Mouse (Mus musculus) heart, embryonic 16.5 days (tissue): ENCODE measurements at regions not wholly inside any gene's neighbourhood (a gene's known extent, or its start where the extent isn't known, plus 50 kb on each side); places are given as distances from the start of the nearest gene placed in this dataset.

ENCODE experiments used
- ATAC-seq: fragments of 200-750 bp; cut with Nextera tagmentation; replicated peaks from 2 replicates; pipeline ENCODE4 v1.8.0; 2017; ENCODE audit warnings: moderate number of reproducible peaks; ENCODE audit not compliant: insufficient read depth, low FRiP score; ENCODE audit errors: extremely low read depth
- H3K27ac ChIP-seq: fragments of 300-500 bp; sonication (generic); 2 replicates; pipeline ENCODE4 v1.5.1; 2014; ENCODE audit warnings: mild to moderate bottlenecking, low read length, control low read depth, moderate library complexity
- H3K27me3 ChIP-seq: fragments of 300-500 bp; sonication (generic); 2 replicates; pipeline ENCODE4 v1.6.1; 2014; ENCODE audit warnings: low read length, mixed read lengths; ENCODE audit not compliant: control insufficient read depth, insufficient read depth
- H3K36me3 ChIP-seq: fragments of 300-500 bp; sonication (generic); 2 replicates; pipeline ENCODE4 v1.6.1; 2014; ENCODE audit not compliant: control insufficient read depth, insufficient read depth
- H3K4me1 ChIP-seq: fragments of 300-500 bp; sonication (generic); 2 replicates; pipeline ENCODE4 v1.6.1; 2014; ENCODE audit warnings: low read length, mixed read lengths; ENCODE audit not compliant: control insufficient read depth, insufficient read depth
- H3K4me2 ChIP-seq: fragments of 300-500 bp; sonication (generic); 2 replicates; pipeline ENCODE4 v1.6.1; 2014; ENCODE audit warnings: low read depth, mild to moderate bottlenecking, control low read depth, low read length
- H3K4me3 ChIP-seq: fragments of 300-500 bp; sonication (generic); 2 replicates; pipeline ENCODE4 v1.5.1; 2014; ENCODE audit warnings: mild to moderate bottlenecking, control low read depth, low read length
- H3K9ac ChIP-seq: fragments of 300-500 bp; sonication (generic); 2 replicates; pipeline ENCODE4 v1.6.1; 2014; ENCODE audit warnings: low read length, control low read depth
- H3K9me3 ChIP-seq: fragments of 300-500 bp; sonication (generic); replicated peaks from 2 replicates; pipeline ENCODE4 v1.6.1; 2016; ENCODE audit warnings: low read length; ENCODE audit not compliant: control insufficient read depth
- WGBS: fragments of 180-500 bp; shearing (Covaris S2); extraction: QIAGEN DNeasy Blood & Tissue Kit; methylation state at CpG from one replicate; pipeline ENCODE4 v1.1.7; 2014; 5-methylcytosine and 5-hydroxymethylcytosine counted together

DNA sequence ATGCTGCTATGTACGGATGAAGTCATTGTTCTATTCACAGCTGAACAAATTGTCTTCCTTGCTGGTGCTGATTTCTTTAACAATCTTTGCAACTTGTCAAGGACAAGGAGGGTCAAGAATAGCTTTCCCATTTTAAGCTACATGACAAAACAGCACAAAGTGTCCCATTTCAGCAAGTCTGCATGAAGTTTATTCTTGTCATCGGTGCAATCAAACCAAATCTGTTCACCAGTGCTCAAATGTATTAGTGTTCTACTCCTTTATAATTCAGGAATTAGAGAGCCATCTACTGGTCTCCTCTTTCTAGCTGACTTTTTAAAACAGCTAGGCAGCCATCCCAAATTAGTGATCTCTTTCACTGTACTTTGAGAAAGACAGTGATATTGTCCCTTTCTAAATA lies 1040.8 kb downstream of the Galc start:
- no peaks in the 10 kb centered on the region for H3K27me3 ChIP-seq
- H3K9me3 ChIP-seq: no peaks in the 10 kb centered on the region
- WGBS: 57% methylated on average over 2 of the region's 2 CpGs
- no peak for ATAC-seq
- H3K4me1 ChIP-seq: no peaks in the 10 kb centered on the region
- no peak overlapping the region for H3K9ac ChIP-seq
- H3K36me3 ChIP-seq: no peaks in the 10 kb centered on the region
- no peak overlapping the region for H3K4me3 ChIP-seq
- no peak overlapping the region for H3K27ac ChIP-seq
- H3K4me2 ChIP-seq: no peak overlapping the region

DNA sequence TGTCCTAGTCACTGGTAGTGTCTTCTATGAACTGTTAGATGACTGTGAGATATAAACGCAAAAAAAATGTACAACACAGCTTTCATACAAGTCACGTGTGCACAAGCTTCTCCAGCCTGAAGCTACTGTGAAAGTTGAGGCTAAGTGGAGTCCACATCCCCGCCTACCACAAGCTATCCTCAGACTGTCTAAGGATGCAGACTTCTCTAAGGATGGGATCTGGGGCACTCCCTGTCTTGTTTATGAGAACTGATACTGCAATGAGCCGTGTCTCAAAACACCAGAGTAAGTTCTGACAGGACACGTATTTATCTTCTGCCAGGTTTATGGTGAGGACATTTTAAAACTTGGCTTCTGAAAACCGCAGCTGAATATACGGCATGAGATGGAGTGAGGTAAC lies 1041.7 kb downstream of the Galc start:
- 70% methylated on average over 7 of the region's 7 CpGs for WGBS
- no peak overlapping the region for H3K4me2 ChIP-seq
- H3K4me3 ChIP-seq: no peak overlapping the region
- H3K36me3 ChIP-seq: no peaks in the 10 kb centered on the region
- H3K4me1 ChIP-seq: no peaks in the 10 kb centered on the region
- no peak for ATAC-seq
- no peak overlapping the region for H3K9ac ChIP-seq
- H3K27me3 ChIP-seq: no peaks in the 10 kb centered on the region
- no peak overlapping the region for H3K27ac ChIP-seq
- no peaks in the 10 kb centered on the region for H3K9me3 ChIP-seq

DNA sequence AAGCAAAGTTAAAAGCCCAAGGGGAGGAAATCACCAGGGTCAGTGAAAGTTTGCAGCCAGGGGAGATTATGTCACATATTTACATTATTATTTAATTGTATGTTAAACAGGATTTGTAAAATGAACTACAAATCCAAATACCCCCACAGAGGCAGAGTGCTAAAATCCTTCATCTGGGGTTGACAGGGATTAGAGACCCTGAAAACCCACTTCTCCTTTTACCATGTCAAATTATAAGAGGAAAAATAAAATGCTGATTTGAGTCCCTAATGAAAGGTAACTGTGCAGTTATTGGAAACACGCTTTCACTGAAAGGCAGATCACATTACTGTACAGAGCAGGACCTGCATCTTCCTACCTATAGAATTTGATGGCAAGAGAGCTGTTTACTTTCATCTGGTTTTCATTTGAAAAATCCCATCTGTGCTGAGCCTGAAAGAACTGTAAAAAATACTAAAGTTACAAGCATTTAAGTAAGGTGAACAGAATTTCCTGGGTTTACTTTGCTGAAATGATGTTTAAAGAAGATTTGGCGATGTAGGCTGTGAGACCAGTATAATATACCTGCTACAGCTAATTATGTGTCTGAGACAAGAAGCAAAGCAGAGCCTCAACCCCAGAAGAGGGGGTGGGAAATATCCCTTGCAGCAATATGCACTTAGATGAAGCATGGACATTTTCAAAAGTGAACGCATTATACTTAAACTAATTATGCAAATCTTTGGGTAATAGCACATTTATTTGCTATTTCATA lies 1055.4 kb downstream of the Galc start:
- WGBS: 60% methylated on average over 3 of the region's 3 CpGs
- Histone ChIP-seq H3K27ac (no peak overlapping the region), H3K27me3 (no peaks in the 10 kb centered on the region), H3K9me3 (no peaks in the 10 kb centered on the region), H3K4me1 (no peaks in the 10 kb centered on the region), H3K4me3 (no peak overlapping the region), H3K9ac (no peak overlapping the region), H3K36me3 (no peaks in the 10 kb centered on the region), H3K4me2 (no peak overlapping the region)
- no peak for ATAC-seq

DNA sequence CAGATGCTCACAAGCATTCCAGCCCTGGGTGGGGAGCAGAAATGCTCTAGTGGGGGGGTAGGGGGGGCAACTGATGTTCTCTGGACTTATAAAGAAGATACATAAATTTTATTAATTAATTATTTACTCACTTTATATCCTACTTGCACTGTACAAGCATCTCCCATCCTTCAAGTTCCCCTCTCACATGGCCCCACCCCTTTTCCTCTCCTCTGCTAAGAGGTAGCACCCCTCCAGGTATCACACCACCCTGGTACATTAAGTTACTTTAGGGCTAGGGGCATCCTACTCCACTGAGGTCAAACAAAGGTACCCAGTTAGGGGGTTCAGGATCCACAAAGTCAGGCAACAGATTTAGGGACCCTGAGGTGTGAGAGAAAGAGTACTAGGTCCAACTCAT lies 1097.4 kb downstream of the Galc start:
- Histone ChIP-seq H3K4me2 (no peak overlapping the region), H3K27ac (no peak overlapping the region), H3K36me3 (no peaks in the 10 kb centered on the region), H3K9me3 (no peaks in the 10 kb centered on the region), H3K4me1 (no peaks in the 10 kb centered on the region), H3K9ac (no peak overlapping the region), H3K27me3 (no peaks in the 10 kb centered on the region), H3K4me3 (no peak overlapping the region)
- no peak for ATAC-seq

DNA sequence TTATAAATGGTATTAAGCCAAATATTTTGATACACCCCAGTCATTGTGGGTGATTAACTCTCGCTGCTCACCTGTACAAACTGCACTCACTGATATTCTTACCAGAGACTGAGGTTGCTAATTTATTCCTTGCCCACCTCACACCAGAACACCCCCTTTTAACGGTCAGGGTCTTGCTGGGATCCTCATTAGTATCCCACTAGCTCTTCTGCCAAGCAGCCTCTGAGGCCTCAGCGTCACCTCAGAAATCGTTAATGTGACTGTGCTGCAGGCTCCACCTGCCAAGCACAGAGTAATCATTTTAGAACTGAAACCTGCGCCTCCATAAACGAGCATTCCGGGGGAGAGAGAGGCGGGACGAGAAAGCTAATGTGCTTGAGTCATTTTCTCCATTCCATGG lies 1097.8 kb downstream of the Galc start:
- Histone ChIP-seq H3K27ac (no peak overlapping the region), H3K9me3 (no peaks in the 10 kb centered on the region), H3K27me3 (no peaks in the 10 kb centered on the region), H3K4me2 (no peak overlapping the region), H3K4me3 (no peak overlapping the region), H3K9ac (no peak overlapping the region), H3K36me3 (no peaks in the 10 kb centered on the region), H3K4me1 (no peaks in the 10 kb centered on the region)
- ATAC-seq: no peak
- WGBS: 75% methylated on average over 9 of the region's 9 CpGs

DNA sequence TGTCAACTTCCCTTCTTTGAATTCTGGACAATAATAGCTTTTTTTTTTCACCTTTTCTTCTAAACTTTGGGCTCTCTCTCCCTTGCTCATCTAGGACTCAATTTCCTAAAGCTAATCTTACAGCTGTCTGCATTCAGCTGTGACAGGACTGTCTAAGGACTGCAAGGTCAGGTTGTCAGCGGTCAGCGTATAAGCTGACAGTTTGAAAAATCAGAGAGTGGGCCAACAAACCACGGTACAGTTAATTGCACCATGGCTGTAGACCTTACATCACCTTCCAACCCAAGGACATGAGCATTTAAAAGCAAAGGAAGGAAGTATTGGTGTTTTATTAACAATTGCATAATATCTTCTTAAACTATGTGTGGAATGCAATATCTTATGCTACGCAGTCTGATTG lies 1100.9 kb downstream of the Galc start:
- Histone ChIP-seq H3K4me2 (no peak overlapping the region), H3K4me1 (no peaks in the 10 kb centered on the region), H3K27me3 (no peaks in the 10 kb centered on the region), H3K4me3 (no peak overlapping the region), H3K9ac (no peak overlapping the region), H3K36me3 (no peaks in the 10 kb centered on the region), H3K27ac (no peak overlapping the region), H3K9me3 (no peaks in the 10 kb centered on the region)
- WGBS: 41% methylated on average over 4 of the region's 4 CpGs
- no peak for ATAC-seq

DNA sequence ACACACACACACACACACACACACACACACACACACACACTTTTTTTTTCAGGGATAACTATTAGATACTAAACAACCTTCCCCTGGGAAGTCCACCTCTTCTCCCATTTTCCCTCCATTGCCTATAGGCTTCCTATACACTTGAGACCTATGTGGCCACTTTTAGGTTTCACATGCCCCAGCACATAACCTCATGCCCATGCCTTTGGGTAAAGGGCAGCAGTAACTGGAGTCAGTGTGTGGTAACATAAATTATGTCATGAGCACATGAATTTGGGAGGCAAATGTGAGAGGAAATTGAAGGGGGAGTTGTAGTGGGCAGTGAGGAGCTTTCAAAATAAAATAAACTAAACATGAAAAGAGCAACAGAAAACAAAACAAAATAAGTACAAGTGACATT lies 1101.5 kb downstream of the Galc start:
- Histone ChIP-seq H3K27ac (no peak overlapping the region), H3K9ac (no peak overlapping the region), H3K4me2 (no peak overlapping the region), H3K9me3 (no peaks in the 10 kb centered on the region), H3K36me3 (no peaks in the 10 kb centered on the region), H3K27me3 (no peaks in the 10 kb centered on the region), H3K4me1 (no peaks in the 10 kb centered on the region), H3K4me3 (no peak overlapping the region)
- ATAC-seq: no peak

DNA sequence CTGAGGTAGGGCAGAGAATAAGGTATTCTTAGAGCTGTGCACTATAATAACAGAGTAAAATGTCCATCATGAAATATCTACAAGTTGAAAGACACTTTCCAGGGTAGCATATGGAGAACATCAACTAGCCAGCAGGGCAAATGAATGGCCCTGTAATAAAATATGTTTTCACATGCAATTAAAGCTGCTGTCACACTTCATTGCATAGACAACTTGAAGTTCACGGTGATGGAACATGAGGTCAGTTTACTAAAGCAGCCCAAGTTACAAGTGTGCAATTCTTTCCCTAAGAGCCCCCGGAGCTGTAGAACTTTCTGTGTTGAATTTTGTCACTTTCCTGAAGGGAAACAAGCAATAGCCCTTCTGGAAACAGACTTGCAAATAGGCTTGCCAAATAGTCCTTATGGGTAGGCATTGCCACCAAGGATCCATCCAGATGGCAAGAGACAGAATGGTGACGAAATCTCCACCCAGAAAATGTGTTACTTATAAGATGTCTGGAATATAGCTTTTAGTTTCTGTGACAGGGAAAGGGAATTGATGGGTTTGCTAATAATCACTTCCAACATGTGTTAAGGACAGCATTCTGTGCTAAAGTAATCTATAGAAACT lies 1102.7 kb downstream of the Galc start:
- ATAC-seq: no peak
- Histone ChIP-seq H3K36me3 (no peaks in the 10 kb centered on the region), H3K27ac (no peak overlapping the region), H3K27me3 (no peaks in the 10 kb centered on the region), H3K4me3 (no peak overlapping the region), H3K4me2 (no peak overlapping the region), H3K4me1 (no peaks in the 10 kb centered on the region), H3K9ac (no peak overlapping the region), H3K9me3 (no peaks in the 10 kb centered on the region)
- WGBS: 74% methylated on average over 3 of the region's 3 CpGs

DNA sequence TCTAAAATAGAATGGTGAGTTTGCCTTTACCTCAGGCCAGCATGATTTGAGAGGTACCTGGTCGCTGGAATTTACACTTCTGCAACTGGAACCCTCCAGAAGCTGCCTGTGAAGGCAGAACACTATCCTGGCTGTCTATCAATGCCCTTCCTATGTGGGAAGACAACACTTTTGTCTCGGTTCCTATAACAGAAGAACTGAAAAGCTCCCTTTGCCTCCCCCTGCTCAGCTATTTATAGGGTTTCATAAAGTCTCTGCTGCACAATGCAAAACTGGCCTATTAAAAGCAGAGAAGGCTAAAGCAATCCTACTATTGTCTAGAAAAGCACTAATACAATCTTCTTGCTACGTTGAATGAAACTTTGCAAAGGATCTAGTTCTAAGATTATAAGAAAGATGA lies 1116.5 kb downstream of the Galc start:
- Histone ChIP-seq H3K27me3 (no peaks in the 10 kb centered on the region), H3K9ac (no peak overlapping the region), H3K9me3 (no peaks in the 10 kb centered on the region), H3K27ac (no peak overlapping the region), H3K4me3 (no peak overlapping the region), H3K36me3 (no peaks in the 10 kb centered on the region), H3K4me1 (no peaks in the 10 kb centered on the region), H3K4me2 (no peak overlapping the region)
- no peak for ATAC-seq
- 52% methylated on average over 3 of the region's 3 CpGs for WGBS
